Mouse (Mus musculus) inflammation-experienced regulatory T-cells, adult 6 months (primary cell): ENCODE measurements around the gene Gm49711. TPM values are rescaled to one million over a fixed set of nuclear protein-coding genes. Genes with fewer than 3 reads are reported as not detected.
"Not testable (repeated sequence)": the region's sequence is repeated elsewhere in the genome, so short reads cannot be mapped to it uniquely, and the experiment has no call there.

Experiments used
- ATAC-seq: one replicate; pipeline ENCODE4 v1.8.0; 2017
- polyA plus RNA-seq, 3 experiments: library from polyadenylated mRNA; unstranded; fragments of 100-300 nt; shearing (Covaris generic); gene quantifications; one replicate each; pipeline ENCODE4 v1.2.1; 2017

The Gm49711 gene
- polyA plus RNA-seq, 3 experiments from 2014 or later = not detected

DNA sequence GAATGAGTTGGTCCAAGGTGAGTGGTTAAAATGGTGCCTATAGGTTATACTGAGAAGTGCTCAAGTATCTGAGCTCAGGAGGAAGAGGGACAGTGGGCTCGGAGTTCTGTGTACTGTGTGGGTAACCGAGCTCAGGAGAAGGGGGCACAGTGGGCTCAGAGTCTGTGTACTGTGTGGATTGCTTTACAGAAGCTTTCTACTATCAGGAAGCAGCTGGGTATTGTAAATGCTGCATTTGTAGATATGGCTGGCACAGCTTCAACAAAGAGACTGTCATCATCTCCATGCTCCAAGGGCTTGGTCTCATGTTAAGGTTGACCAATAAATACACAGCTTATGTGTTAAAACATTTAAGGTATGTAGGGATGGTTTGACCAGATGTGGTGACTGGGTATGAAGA, 6.7 kb downstream of the Gm49711 start:
- ATAC-seq = no peak

DNA sequence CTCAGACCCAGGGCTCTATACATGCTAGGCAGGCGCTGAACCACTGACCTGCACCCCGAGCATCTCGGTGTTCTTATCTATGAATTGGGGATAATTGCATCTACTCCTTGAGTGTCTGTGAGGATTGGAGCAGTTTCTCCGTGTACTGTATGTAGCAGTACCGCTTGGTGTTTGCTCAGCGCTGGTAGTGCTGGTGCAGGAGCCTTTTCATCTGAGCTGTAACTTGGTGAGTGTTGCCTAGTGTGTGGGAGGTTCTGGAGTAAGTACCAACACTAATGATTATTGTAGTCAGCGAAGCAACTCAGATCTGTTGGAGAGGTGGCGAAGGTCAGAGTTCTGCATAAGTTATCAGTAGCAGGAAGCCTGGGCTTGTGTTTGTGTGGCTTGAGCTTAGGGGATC, 12.2 kb downstream of the Gm49711 start:
- ATAC-seq = no peak

DNA sequence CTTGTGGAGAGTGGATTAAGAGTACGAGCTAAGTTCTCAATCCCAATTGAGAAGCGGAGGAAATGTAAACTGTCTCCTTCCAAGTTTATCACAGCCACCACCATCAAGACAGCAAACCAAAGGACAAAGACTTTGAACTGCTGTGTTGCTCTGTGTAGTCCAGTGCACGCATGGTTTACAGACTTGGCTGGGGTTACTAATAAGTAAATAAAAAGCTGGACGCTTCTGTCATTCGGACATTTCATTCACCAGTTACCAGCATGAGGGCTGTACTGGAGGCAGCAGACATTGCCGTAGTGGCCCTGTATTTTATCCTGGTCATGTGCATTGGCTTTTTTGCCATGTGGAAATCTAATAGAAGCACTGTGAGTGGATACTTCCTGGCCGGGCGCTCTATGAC, 18.7 kb downstream of the Gm49711 start:
- ATAC-seq = no peak

DNA sequence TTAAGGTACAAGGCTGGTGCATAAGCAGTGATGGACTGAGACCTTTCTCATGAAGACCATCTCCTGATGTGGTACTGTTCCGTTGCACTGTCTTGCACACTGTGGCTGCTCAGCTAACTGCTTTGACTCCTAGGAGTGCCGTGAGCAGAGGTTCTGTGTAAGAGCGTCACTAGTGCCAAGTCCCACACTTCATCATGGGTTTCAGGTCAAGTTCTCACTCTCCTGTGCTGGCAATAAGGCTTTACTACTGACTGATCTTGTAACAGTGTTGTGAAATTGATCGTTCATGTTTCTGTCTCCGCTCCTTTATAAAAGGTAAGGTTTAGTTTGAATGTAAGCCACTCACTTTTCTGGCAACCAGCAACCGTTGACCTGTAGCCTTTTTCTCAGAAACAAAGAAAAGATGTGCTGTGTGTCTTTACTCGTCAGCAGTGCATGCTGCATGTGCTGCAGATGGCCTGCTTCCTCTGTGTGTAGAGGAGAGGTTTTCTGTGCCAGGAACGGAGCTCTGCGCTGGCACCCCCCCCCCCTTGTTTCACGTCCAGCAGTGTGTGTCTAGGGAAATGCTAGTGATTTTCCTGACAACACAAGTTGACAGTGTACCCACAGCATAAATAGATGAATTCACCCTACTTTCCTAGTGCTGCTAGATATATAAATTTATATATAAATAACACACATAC, 25.8 kb downstream of the Gm49711 start:
- no peak for ATAC-seq

DNA sequence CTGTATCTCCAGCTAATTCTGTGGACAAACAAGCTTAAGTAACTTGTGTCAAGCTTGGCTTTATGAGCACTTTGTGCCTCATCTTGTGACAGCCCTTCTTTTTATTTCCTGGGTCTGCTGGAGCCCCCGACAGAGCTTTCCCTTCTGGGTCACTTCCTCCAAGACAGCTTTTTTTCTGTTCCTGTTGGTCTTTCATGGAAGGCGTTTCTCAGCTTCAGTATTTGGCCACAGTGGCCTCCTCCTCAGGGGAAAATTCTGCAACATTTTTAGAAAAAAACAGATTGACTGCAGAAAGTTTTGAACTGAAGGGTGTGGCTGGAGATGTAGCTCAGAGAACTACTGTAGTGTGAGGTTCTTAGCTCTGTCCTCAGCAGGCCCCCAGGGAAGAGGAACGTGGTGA, 31.1 kb downstream of the Gm49711 start:
- no peak for ATAC-seq

DNA sequence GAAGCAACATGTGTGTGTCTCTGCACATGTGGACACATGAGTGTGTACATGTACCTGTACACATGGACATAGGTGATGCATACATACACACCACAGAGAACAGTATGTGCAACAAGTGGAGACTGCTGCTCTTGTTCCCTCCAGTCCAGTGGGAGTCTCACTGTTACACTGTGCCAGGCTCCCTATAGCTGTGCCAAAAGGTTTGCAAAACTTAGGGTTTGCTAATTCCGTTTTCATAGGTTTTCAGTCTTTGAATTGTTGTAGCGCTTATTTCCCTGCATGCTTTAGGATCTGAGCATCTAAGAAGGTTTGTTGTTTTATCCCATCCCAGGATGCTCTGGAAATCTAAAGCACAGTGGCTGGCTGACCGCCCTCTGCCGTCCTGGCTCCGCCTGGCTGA, 33.8 kb downstream of the Gm49711 start:
- no peak for ATAC-seq

DNA sequence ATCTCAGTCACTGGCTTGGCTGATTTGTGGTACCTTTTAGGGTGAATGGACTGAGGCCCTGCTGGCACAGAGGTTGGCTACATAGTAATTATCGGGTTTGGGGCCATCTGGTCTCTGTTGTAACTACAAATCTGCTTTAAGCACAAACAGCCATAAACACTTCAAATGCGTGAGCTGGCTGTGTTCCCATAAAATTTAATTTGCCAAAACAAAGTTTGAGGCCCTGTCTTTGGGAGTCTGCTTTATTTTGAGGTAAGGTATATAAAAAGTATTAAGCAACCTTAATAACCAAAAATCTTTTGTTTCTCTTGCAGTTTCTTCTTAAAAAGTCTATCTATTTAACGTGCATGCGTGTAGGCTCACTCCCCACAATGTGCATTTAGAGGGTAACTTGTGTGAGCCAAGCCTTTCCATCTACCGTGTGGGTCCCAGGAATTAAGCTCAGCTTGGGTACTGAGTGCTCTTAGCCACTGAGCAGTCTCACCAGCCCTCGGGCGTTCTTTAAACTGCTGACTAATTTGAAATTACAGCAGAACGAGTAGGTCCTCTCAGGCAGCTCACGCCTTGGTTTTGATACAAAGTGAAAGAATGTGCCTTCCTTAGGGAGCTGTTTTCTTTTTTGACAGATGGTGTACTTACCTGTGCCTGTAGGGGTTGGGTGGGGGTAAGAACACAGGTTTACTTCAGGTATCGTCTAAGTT, 40.4 kb downstream of the Gm49711 start:
- no peak for ATAC-seq

DNA sequence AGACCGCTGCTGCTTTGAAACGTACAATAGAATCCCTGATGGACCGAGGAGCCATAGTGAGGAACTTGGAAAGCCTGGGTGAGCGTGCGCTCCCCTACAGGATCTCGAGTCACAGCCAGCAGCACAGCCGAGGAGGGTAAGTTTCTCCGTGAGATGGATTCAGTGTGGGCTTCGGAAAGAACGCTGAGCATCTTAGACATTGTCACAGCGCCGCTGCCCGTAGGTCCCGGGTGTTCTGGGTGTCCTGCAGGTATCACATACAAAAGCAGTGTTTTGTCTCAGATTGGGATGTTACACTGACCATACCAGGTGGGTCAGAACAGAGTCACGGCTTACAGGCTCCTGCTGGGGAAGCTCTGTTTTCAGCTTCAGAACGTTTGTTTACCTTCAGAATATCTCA, 41.5 kb downstream of the Gm49711 start:
- ATAC-seq = no peak

DNA sequence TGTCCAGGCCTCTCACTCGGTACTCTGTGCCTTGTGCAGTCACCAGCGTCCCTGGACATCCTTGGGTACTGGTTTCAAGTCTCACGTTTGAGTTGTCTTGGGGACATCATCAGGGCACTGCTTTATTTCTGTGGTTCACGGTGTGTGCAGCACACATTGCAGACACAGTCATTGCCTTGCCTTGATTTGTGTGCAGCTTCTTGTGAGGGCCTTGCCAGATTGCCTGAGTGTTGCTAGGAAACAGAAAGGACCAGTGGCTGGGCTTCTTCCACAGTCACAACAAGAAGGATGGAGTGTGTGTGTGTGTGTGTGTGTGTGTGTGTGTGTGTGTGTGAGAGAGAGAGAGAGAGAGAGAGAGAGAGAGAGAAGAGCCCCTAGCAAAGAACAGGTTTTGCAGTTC, 42.0 kb downstream of the Gm49711 start:
- no peak for ATAC-seq

DNA sequence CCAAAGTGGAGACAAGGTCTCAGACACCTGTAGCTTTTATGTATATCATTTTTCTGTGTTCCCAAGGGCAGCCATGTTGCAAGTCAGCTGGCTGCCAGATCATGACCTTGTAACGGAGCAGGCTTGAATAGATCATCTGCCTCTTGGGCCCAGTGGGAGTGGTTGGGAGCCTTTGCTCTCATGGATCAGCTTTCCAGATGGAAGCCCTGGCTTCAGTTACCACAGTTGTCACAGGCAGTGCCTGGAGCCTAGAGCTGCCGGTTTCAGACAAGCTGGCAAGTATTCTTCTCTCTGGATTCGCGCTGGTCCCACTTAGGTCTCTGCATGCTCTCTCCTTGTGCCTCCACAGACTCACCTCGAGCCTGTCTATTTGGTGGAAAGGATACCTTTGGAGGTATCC, 44.0 kb downstream of the Gm49711 start:
- ATAC-seq = no peak

DNA sequence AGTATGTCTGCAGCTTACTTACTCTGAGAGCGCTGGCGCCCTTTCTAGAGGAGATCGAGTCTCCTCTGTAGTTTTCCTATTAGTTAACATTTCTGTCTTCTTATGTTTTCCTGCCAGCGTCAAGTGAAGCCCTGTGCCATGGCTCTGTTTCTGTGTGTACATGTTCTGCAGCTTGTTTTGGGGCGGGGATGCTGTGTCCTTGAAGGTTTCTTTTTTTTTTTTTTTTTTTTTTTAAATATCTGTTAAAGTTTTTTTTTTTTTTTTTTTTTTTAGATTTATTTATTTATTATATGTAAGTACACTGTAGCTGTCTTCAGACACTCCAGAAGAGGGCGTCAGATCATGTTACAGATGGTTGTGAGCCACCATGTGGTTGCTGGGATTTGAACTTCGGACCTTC, 44.8 kb downstream of the Gm49711 start:
- ATAC-seq = not testable (repeated sequence)

DNA sequence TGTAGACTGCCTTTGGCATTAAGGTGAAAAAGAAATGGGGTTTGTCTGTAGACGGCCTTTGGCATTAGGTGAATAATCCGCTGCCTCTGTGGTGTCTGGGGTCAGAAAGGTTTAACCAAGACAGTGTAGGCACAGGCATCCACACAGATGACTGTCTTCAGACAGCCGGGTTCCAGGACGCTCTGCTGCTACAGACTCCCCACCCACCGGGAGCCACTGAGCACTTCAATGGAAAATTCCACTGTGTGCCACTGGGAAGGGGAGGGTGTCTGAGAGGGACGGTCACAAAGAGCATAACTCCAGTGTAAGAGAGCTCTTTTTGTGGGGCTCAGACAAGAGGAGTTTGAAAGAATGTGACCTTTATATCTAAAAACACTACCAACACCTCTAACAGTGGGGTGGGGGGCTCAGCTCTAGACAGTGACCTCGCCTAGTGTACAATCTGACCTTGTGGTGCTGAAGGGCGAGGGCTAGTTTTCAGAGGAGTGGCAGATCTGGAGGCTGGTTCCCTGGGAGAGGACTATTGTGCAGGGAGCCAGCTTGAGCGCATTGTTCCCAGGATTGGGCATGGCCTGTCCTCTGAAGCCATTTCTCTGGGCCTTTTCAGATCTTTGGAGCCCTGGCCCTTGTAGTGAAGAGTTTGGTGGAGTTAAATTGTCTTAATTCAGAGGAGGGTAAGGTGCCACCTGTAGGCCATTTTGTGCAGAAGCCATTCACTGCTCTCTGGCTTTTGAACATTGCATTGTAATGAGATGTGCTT, 45.6 kb downstream of the Gm49711 start:
- ATAC-seq = no peak

DNA sequence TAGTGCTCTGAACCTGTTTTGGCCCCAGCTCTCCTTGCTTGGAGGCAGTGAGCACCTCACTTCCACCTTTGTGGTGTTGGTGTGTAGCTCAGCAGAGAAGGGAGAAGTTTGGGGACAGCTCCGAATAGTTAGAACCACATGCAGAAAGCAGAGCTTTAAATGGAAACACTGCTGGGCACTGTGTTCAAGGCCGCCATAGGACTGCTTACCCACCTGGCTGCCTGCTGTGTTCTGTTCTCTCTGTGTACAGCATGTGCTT, 46.1 kb downstream of the Gm49711 start:
- ATAC-seq = no peak

DNA sequence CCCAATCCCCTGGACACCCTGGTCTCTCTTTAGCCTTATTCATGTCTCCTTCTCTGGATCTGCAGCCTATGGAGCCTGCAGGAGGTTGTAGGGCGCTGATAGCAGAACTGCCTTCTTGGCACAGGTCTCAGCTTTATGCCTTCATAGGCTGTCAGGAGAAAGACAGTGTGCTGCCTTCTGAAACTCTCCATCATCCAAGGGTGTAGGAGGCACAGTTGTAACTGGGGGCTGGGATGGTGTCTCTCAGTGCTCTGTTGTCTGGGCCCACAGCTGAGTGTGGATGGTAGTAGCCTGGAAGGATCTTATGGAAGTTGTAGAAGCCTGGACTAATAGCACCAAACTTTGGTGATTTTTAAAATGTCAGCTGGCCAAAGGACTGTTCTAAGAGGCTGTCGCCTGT, 46.8 kb downstream of the Gm49711 start:
- ATAC-seq = no peak

DNA sequence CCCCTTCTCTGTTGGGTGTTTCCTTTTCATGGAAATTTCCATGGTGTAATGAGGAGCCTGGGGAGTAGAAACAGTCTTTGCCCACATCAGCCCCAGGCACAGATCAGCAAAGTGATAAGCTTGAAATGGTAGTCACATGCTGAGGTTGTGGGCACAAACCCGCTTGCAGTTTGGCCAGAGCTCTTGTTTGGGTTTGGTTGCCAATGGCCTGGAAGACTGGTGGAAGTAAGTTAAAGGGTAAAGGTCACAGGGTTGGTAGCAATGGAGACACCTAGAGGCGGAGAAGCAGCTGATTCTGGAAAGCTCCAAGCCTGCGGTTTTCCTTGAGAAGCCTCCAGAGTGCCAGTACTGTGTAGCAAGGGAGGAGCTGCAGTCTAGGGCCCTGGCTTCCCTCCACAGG, 47.5 kb downstream of the Gm49711 start:
- no peak for ATAC-seq

DNA sequence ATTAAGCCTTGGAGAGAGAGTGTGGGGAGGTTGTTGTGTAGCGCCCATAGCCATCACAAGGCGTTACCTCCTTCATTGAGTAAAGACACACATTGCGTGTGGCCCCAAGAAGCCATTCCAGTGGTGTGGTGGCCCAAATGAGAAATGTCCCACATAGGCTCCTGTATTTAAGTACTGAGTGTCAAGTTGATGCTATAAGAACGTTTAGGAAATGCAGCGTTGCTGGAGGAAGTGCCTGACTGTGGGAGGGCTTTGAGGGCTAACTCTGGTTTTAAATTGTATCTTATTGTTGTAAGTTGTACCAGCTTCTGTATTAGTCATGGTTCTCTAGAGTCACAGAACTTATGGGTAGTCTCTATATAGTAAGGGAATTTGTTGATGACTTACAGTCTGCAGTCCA, 49.2 kb downstream of the Gm49711 start:
- ATAC-seq = no peak

DNA sequence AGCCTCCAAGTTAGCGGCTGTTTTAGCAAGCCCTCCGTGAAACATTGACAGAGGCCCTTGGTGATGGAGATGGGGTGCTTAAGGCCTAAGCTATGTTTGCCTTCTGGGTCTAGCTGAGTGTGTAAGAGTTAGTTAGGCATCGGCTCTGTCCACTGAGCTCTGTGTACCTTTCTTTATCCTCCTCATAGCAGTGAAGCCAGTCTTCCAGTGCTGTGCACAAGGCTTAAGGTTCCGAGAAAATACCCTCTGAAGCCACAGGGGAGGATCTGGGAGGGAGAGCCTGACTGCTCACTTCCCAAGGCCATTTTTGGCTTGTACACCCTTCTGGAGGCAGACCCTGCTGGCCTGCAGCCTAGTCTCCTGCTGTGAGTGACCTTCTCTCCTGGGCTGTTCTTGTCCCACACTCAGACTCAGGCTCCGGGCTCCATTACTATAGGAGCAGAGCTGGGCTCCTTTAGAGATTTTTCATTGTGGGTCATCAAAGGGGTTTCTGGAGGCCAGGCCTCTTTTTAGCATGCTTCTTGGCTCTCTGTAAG, 56.7 kb downstream of the Gm49711 start:
- ATAC-seq = no peak

DNA sequence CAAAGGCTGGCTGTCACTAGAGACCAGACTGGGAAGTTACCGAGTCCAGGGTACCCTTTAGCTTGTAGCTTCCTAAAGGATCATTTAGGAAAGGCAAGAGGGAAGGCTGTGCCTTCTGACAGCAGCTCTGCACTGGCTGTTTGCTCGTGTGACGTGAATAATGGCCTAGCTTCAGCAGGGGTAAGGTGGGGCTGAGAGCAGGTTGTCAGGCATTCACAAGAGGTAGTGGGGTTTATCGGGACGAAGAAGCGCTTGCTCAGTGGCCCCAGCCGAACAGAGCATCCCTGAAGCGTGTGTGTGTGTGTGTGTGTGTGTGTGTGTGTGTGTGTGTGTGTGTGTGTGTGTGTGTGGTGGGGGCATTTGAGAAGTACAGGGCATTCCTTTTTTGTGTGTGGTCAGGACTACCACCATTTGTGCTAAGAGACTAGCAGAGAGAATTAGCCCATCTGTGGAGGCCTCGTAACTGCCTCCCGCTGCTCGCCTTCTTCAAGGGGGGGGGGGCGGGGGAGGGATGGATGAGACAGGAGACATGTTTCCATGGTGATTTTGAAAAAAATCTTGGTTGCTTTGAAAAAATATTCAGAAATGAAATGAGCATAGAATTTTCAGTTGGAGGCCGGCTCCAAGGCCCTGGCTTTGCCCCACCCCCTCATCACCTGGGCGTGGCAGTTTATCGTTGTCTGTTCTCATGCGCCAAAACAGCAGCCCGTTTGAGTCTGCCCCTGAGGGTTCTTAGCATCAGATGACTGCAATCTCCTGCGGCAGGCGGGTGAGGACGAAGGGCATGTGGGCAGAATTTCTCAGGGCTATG, 57.7 kb downstream of the Gm49711 start:
- no peak for ATAC-seq

DNA sequence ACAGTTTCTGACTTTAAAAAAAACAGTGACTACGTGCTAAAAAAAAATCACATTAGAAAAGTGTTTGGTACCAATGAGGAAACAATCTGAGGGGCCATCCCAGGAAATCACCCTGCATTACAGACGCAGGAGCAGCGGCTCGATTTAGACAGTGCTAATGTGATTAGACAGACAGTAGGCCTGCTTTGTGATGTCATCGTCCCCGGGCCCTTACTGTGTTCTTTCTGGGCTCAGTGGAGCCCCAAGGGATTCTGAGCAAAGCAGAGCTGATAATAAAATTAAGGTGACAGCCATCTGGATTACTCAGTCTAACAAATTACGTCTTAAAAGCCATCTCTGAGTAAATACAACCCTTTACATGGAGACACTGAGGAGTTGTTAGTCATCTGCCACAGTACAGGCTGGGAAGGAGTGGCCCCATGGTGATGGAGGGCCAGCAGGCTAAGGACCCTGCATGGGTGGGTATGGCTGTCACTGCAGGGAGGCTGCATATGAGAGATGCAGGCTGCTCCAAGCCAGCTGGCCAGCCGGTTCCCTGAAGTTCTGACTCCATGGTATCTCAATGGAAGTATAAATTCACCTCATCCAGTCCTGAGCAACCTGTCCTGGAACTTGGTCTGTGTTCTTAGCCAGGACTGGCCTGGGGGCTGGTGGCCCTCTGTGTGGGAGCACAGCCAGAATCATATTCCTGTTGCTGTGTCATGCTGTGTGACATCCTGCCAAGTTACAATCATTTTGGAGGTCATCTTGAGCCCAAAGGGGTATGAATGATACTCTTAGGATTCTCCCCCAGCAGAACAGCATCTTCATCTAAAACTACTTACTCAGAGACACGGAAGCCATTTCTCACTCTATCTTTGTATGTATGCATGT, 59.5 kb downstream of the Gm49711 start:
- no peak for ATAC-seq

DNA sequence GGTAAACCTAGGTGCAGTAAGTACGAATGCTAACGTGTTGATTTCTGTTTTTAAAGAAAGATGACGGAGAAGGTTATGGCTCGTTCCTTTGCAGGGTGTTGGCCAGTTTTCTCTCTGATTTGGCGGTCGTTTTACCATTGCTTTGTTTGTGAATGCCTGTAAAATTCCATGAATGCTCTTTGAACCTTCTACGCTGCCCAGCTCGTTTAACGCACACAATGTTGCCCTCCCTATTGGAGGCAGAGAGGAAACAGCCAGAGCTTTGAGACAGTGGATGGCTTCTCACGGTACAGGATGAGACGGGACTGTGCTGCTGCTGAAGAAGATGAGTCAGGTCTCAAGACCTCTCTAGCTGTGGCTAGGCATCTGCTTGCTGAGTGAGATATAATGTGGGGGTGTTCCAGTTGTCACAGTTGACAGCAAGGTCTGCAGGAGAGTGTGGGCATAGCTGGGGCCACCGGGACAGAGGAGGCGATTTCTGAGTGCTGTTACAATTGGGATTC, 60.9 kb downstream of the Gm49711 start:
- no peak for ATAC-seq

DNA sequence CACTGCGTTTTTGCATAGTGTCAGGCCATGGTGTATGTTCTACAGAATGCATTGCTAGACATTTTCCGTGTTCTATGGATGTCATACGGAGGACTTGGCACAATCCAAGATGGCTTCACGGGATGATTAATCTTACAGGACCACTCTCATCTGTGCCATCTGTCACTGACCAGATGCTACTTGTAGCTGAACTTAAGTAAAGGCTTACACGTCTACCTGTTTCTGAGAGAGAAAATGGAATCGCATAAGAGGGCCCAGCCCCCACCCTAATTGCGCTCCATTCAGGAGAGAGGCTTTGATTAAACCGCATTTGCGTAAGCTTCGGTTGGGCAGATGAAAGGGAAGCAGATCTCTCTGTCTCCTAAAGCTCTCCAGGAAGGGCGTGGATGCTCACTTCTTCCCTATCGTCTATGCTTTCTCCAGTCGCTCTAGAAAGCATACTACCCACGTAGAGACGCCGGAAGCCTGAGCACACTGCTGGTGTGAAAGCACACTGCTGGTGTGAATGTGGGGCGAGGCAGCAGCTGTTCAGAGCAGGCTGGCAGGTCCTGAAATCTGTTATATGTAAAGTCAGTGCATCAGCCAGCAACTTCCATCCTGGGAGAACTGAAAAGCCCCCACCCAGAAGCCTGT, 62.9 kb downstream of the Gm49711 start:
- ATAC-seq = no peak
